Mouse (Mus musculus): ENCODE measurements at regions not wholly inside any gene's neighbourhood (a gene's known extent, or its start where the extent isn't known, plus 50 kb on each side); places are given as distances from the start of the nearest gene placed in this dataset.
"Not testable (repeated sequence)": the region's sequence is repeated elsewhere in the genome, so short reads cannot be mapped to it uniquely, and the experiment has no call there.

DNA sequence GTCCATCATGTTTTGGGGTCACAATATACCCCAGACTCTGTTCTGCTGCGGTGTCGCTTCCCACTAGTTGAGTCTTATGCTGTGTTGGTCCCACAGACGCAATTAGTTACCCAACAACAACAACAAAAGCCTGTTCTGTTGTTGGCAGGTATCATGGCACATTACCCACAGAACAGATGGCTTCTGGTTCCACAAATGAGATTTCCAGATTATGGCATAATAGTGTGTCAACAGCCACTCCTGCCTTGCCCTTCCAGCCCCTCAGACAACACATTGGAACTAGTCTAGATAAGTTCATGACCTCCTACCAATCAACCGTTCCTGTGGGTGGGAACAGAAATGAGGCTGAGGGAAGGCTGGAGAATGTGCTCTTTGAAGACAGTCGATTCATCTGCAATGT is 351.5 kb downstream of the Fut8 start:
- no peak for DNase-seq (ENCODE audit: low spot score)

DNA sequence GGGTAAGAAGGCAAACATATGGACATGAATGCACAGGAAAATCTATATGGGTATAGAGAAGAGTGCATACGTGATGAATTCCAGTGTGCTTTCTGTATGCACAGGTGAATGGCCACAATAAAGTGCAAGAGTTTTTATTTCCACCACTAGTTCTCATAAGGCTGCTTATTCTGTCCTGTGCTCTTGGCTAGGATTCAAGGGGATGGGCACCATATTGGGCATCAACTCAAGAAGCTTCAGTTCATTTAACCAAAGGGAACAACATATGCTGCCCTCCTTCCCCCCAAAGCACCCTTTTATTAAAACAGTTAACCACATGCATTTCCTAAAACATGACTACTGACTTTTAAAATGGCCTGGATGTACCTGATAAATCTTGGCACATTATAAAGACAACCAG is 356.2 kb downstream of the Fut8 start:
- DNase-seq (ENCODE audit: low spot score): no peak

DNA sequence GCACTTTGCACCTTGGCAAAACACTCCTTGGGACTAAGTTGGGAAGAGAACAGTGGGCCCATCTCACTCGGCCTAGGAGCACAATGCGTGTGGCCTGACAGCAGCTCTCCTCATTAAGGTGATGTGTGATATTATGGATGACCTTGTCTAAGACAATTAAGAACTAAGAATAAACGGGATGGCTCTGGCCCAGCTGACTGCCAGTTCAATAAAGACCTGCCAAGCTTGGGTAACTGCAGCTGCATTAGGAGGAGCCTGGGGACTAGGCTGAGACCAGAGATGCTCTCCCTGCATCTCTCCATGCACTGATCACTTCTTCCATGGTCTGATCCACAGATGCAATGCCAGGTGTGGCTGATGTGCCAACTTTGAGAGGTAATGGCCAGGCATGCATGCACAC is 356.7 kb downstream of the Fut8 start:
- DNase-seq (ENCODE audit: low spot score): no peak

DNA sequence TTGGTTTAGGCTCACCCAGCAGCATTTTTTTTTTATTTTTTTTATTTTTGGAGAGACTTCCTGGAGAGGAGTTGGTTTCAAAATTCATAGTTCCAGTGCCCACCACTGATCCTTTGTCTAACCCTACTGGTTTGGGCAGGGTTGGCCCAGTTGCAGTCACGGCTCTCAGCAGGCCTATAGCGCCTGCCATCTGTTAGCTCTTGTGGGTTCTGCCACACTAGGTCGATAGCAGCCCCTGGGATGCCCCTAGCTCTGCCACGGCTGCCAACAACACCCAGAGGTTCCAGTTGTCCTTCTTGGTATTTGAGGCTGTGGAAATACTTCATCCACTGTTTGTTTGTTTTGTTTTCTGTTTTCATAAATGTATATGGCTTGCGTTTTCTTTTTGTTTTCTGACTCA is 357.9 kb downstream of the Fut8 start:
- no peak for DNase-seq (ENCODE audit: low spot score)

DNA sequence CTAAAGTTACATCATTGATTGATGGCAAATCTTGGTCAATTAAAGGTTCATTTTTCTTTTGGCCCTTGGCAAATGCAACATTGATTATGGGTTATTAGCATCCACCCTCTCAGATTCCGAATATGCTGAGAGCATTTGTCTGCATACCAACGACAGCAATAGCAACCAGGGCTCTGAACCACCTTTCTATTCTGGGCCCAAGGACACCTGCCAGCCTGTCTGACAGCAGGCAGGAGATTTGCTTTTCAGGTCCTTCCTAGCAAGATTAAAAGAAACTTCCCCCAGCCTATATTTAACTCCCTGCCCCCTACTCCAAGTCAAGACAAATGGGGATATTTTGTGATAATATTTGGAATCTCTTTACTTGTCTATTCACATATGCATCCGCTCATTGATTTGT is 358.8 kb downstream of the Fut8 start:
- DNase-seq (ENCODE audit: low spot score): no peak

DNA sequence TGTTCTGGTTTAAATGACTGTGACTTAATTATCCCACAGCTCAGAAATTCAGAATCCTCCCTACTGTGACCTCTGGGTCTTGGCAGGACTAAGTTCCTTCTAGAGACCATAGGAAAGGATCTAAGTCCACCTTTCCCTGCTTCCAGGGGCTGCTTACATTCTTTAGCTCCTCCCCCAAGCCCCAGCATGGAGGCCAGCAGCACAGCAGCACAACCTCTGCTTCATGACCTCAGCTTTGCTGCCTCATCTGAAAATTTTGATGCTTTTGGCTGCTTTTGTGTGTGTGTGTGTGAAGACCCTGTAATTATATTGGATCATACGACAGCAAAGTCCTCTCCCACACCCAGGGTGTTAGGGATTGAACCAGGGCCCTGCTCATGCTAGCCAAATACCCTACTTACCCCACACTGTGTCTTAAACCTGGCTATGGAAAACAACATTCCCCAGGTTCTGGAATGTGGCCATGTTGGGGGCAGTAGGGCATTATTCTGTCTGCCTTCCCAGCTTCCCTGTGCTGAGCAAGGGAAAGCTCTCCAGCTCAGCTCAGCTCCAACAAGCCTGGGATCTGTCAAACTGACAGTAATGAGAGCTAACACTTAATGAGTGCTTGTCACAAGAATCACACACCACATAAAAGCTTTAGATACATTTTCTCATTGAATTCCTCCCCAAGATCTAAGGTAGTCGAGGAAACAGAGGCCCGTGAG is 359.9 kb downstream of the Fut8 start:
- no peak for DNase-seq (ENCODE audit: low spot score)

DNA sequence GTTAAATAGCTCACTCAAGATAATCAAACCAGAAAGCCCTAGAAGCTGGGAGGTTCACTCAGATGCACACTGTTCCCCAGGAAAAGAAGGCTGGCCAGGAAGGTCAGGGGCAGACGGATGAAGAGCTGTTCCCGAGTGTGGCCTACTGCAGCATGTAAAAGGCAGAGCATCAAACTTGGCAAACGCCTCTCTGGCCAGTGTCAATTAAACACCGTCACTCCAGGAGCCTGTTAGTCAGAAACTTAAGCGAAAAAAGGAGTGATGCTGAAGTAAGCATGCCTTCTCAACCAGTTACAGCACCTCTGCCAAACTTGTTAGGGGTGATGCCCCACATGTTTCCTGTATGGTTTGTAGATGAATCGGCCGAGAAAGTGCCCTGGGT is 360.4 kb downstream of the Fut8 start:
- no peak for DNase-seq (ENCODE audit: low spot score)

DNA sequence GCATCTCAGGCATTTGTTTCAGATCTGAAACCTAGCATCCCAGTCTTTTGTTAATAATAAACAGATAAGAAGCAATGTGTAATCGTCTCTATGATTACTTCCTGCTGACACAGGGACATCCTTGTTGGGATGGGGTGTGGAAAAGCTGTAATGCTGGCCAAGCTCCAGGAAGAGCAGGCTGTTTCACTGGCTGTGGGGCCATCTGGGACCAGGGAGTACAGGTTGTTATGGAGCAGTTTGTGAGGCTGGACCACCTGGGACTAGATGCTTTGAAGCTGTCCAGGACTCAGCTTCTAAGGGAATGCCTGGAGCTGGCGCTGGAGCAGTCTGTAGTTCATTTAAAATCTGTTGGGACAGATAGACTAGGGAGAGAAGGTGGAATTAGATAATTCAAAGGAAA is 361.5 kb downstream of the Fut8 start:
- DNase-seq (ENCODE audit: low spot score): peak; percentile 9

DNA sequence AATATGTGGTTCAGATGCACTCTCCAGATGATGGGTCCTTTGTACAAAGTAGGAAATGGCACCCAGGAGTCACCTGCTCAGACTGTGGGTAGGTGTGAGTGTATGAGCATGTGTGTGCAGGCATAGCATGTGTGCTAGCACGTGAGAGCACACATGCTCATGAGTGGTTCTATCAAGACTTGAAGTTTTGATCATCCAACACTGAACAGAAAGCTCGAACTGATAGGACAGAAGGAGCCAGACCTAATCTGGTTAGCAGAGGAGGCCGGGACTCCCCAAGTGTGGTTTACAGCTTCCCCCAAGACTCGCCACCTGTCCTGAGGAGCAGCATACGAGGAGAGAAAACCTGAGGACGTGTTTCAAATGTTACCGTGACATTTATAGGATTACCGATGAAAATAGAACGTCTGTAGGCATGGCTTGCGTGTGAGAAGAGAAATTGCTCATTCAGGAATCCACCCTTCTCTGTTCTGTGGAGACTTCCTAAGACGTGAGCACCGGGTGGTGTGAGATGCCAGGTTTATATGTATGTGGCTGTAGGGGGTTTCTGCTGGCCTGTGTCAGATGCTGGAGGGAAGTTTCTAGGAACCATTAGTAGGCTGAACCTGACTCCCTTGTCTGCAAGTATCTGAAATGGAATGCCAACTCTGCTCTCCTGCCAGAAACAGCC is 366.0 kb downstream of the Fut8 start:
- no peak for DNase-seq (ENCODE audit: low spot score)

DNA sequence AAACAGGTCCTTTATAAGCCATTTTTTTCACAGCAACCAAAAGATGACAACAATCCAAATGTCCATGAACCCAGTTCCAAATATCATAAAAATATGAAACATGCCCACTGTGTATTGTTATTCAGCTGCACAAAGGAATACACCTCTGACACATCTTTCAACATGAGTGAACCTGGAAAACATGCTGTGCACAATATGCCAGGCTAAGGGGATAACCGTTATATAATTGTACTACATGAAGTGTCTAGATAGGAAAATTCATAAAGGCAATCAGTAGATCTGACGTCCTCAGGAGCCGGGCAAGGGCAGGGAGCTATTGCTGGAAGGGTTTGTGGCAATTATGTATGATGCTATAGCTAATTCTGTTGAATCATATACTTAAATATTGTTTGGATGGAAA is 379.6 kb downstream of the Fut8 start:
- no peak for DNase-seq (ENCODE audit: low spot score)

DNA sequence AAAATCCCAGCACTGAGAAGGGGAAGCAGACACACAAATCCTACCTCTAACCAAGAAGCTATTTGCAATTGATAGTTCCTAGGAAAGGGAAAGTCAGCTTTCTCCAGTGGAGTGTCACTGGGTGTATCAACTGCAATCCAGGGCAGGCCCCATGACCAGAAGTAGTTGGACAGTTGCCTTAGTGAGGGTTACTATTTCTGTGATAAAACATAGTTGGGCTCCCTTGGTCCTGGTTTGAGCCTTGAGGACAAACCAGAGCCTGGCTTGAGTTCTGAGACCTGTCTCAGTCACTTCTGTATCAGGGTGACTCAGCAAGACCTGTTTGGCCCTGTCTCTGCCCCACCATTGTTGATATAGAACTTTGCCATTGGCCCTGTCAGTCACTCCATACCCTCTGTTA is 384.3 kb downstream of the Fut8 start:
- DNase-seq (ENCODE audit: low spot score): no peak

DNA sequence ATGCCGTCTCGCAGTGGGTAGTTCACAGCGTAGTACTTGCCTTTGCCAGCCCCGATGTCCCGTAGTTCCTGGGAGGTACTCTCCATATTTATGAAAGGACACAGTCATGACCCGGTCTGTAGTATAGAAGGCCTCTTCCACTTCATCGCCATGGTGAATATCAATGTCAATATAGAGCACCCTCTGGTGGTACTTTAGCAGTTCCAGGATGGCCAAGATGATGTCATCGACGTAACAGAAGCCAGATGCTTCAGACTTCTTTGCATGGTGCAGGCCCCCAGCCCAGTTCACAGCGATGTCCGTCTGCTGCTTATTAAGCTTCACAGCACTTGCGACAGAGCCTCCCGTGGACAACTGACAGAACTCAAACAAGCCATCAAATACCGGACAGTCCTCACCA is 386.4 kb downstream of the Fut8 start:
- DNase-seq (ENCODE audit: low spot score): not testable (repeated sequence)

DNA sequence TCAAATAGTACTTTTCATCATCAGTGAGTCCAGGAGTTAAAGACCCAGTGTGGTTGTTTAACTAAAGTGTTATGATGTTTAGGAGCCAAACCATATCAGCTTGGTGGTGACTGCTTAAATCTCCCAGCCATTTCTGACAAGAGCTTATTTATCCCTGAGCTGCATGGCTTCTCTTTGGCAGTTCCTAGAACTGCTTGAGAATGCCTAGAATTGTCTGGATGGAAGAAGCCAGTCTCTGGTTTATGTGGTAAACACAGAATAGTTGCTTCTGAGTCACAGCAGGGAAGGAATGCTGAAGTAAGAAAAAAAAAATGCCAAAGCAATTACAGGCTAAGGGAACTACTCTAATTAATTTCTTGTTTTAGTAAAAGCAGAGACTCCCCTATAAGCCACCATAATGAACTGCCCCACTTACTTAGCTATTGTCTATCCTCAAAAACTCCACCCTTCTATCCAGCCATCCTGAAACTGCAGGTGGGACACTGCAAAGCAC is 390.5 kb downstream of the Fut8 start:
- no peak for DNase-seq (ENCODE audit: low spot score)

DNA sequence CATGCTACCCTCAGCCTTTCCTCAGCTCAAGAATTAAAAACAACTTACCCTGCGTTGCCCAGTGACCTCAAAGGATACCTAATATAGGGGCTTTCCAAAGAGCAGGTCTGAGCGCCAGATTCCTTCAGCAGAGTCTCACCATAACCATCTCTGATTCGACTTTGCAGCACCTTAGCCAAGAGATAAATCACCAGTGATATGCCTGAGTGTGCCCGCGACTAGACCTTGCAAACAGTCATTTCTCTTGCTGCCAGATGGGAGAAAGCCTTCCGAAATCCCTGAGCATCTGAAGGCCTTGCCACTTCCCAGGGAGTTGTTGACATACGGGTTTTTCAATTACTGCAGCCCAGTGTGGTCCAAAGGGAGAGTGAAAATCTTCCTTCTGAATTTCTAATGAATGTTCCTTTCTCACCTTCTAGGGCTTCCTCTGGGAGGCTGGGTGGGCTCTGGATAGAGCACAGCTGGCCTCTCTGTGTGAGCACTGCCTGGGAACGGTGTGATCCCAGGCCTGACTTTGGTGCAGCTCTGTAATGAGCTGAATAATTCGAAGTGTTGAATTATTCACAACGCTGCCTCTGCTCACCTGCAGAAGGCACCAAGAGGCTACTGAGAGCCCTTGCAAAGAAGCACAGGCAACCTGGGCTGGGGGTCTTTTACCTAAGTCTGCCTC is 396.2 kb downstream of the Fut8 start:
- no peak for DNase-seq (ENCODE audit: low spot score)

DNA sequence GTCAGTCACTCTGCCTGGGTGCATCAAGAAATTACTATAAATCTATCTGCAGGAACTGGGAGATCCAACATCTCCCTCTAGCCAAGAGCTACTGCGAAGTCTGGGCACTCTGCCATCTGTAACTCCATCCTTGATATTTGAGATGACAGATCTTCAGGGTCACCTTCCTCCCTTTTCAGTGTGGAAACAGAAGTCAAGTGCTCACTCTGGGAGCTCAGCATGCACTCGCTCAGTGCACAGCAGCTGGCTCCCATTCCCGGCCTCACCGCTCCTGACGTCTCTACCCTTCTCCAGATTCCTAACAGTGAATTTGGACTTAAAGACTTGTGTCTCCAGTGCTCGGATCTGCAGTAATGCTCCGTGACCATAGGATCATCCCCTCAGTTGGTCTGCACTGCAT is 400.3 kb downstream of the Fut8 start:
- no peak for DNase-seq (ENCODE audit: low spot score)

DNA sequence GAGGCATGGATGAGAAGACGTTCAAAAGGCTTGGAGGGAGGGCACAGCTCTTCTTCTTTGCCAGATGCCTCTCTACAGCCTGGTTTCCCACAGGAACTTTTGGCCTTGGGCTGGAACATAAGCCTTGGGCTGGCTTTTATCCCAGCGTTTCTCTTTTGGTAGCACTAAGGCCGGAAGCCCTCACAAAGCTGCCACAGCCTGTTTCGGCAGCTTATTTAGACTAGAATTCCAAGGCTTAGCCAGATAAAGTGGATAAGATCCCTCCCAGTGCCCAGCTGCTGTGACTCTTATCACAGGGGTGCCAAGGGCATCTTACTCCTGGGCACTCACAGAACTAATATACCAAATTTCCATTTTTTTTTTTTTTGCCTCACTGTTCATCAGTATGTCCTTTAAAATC is 404.4 kb downstream of the Fut8 start:
- DNase-seq (ENCODE audit: low spot score): no peak

DNA sequence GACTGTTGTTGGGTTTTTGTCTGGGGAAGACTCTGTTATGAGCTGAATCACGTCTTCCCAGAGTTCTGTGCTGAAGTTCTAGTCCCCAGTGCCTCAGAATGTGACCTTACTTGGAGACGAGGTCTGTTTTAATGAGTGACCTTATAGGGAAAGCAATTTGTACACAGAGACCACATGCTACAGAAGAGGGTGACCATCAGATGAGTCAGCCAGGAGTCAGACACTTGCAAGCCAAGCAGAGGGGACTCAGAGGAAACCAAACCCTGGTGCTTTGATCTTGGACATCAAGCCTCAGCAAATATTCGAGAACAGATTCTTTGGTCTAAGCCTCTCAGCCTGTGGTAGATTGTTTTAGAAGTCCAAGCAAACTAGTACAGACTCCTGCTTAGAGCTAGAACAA is 409.9 kb downstream of the Fut8 start:
- no peak for DNase-seq (ENCODE audit: low spot score)

DNA sequence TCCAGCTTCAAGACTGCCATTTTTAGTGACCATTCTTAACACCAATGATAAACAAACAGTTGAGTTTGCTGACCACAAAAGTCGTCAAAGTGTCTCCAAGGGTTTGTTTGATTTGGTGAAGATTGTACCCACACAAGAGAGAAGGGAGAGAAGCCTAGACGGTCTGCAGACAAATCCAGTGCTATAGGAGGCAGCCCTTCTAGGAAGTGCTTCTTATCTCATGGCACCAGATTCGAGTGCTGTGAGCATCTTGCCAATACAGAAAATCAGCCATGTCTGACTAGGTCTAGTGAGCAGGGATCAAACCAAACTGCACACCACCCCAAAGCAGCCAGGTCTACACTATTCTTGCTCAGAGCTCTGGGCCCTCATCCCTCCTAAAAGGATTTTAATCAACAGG is 416.4 kb downstream of the Fut8 start:
- DNase-seq (ENCODE audit: low spot score): no peak

DNA sequence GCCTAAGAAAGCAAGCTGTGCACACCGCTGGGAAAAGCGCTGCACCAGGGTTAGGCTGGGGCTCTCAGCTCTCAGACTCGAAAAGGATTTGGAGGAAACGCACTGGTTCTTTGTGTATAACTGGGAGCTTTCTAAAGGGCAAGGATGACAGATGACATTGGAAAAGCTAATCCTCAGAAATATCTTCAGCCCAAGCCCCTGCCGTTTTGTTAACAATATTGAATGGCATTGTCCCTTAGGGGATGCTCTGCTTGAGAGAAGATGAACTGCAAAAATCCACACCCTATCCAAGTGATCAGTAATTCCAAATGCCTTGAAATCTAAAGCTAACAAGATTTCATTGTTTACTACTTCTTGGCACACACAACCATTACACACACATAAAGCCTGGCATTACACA is 419.1 kb downstream of the Fut8 start:
- no peak for DNase-seq (ENCODE audit: low spot score)

DNA sequence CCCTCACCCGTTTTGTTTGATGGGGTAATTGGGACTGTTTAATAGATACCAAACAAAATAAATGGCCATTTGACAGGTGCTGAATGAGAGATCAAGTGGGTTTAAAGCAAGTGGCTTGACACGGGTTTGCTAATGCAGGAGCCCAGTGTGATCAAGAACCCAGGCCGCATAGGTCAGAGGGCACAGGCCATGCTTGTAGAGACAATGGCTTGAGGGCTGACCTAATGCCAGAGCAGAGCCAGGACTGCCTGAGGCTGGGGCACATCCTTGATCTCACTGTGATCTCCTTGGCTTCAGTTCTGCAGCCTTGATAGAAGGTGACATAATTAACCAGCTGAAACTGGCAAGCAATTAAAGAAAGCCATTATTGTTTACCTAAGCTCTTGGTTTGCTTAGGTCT is 420.0 kb downstream of the Fut8 start:
- DNase-seq (ENCODE audit: low spot score): no peak

DNA sequence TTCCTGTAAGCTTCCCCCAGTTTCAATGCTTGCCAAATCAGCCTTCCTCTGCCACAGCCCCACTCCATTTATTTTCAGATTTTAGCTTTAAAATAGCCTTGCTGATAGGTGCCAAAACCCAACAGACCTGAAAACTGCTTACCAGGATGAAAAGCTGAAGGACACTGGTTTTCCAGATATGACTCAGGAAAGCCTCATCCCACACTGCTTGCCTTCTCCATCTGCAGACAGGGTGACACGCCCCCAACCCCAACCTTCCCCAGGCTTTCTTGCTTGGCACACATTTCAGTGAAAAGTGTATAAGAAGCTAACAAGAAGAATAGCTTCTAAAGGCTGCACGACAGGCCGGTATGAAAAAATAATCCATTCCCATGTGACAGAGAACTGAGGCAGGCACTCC is 425.3 kb downstream of the Fut8 start:
- no peak for DNase-seq (ENCODE audit: low spot score)

DNA sequence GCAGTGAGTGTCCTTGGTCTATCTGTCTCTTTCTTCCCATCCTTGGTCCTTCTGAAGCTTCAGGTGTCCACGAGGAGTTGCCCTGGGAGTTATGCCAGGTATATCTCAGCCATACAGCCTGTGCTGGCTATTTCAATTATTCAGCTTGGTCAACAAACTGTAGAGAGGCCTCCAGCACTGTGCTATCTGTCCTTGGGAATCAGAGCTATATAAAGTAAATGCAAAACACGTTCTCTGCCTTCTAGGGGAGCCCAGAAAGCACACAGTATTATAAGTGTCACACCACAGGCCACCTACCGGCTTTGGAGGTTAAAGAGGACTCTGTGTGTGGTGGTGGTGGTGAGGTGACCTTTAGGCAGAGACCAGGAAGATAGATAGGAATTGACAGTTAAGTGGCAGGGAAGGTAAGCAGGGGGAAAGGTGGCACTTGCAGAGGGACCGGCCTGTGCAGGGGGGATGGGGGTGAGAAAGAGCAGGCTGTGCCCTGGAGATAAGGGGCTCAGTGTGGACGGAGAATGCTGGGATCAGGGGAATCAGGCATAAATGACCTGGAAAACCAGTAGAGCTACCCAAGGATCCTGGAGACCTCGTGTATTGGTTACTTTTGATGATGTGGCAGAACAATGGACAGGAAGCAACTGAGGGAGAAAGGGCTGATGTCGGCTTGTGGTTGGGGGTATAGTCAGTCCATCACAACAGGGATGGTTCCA is 425.9 kb downstream of the Fut8 start:
- DNase-seq (ENCODE audit: low spot score): no peak

DNA sequence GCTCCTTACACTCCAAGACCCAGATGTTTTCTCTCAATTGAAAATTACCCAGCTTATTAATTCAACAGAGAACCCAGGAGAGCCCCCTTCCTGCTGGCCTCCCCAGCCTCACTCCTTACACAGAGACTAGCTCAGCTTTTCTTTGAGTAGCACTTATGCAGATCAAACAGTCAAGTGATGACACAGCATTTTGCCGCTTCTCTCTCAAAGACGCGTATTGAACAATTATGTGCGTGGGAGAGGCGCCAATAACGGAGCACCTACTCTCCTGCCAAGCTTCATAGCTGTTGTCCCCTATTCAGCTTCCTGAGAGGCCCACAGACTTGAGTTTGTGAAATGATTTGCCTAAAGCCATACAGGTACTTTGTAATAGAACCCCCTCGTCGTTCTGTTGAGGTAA is 428.5 kb downstream of the Fut8 start:
- DNase-seq (ENCODE audit: low spot score): no peak
